Mouse (Mus musculus): ENCODE data around the gene Dera.

DNA sequence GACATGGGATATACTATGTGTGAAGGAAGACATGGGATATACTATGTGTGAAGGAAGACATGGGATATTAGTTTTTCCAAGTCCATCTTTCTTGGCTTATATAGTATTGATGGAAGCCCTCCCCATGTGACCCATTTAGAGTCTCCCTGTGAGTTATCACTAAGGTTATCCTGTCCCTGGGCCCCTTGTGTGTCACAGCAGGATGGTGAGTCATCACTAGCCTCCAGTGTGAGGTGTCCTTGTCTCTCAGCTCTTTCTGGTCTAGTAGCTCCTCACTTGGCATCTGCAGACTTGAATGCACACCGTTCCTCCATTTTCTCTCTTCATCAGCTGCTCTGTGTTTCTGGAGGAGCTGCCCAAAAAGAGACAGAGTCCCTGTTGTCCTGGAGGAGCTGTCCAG lies 59.7 kb downstream of the Dera start:
- TF ChIP-seq ZNF384 (IDR thresholded peaks at IDR 0.05; ENCODE audit: low read depth, low read length) = no peak
- TF ChIP-seq ZC3H11A (IDR thresholded peaks at IDR 0.05; ENCODE audit: borderline replicate concordance, low read depth, low read length) = no peak
- TF ChIP-seq CHD2 (IDR thresholded peaks at IDR 0.05; ENCODE audit: low read depth, low read length) = no peak
- TF ChIP-seq HCFC1 (IDR thresholded peaks at IDR 0.05; ENCODE audit: borderline replicate concordance, insufficient read depth, low read length) = no peak
- TF ChIP-seq MAFK (IDR thresholded peaks at IDR 0.05; ENCODE audit: insufficient read depth, low read depth, low read length) = no peak
